Mouse (Mus musculus) adrenal gland, postnatal 10 days (tissue): ENCODE results near the gene Sema6c. TPM values are rescaled to one million over a fixed set of nuclear protein-coding genes. Genes with fewer than 3 reads are reported as not detected.
A peak's percentile ranks its signal among the peaks of the same experiment; 100 is the strongest.
"Not testable (repeated sequence)": the region's sequence is repeated elsewhere in the genome, so short reads cannot be mapped to it uniquely, and the experiment has no call there.

ENCODE experiments used
- DNase-seq: peaks from one replicate; pipeline ENCODE4 v3.0.0; 2021; ENCODE audit warnings: mixed read lengths
- long read RNA-seq, 2 experiments: library from polyadenylated mRNA; stranded (forward); transcript quantifications; one replicate each; pipeline ENCODE4 v2.0.0; 2021
- total RNA-seq, 2 experiments: library from RNA; stranded (reverse); gene quantifications; 2 replicates each; pipeline ENCODE4 v1.2.3; 2021

Sema6c gene
- 10 to 100 TPM in 1 of 2 experiments, 1 to 10 TPM in 1; 8.3 to 17.1 TPM for total RNA-seq
- long read RNA-seq, experiment 1, partial matches to known transcripts = 0 of 4 reads
- long read RNA-seq, experiment 1, other reads (novel, unspliced or antisense) = 4 of 4 reads
- long read RNA-seq, experiment 2, partial matches to known transcripts = 1 of 11 reads
- long read RNA-seq, experiment 2, other reads (novel, unspliced or antisense) = 9 of 11 reads

DNA sequence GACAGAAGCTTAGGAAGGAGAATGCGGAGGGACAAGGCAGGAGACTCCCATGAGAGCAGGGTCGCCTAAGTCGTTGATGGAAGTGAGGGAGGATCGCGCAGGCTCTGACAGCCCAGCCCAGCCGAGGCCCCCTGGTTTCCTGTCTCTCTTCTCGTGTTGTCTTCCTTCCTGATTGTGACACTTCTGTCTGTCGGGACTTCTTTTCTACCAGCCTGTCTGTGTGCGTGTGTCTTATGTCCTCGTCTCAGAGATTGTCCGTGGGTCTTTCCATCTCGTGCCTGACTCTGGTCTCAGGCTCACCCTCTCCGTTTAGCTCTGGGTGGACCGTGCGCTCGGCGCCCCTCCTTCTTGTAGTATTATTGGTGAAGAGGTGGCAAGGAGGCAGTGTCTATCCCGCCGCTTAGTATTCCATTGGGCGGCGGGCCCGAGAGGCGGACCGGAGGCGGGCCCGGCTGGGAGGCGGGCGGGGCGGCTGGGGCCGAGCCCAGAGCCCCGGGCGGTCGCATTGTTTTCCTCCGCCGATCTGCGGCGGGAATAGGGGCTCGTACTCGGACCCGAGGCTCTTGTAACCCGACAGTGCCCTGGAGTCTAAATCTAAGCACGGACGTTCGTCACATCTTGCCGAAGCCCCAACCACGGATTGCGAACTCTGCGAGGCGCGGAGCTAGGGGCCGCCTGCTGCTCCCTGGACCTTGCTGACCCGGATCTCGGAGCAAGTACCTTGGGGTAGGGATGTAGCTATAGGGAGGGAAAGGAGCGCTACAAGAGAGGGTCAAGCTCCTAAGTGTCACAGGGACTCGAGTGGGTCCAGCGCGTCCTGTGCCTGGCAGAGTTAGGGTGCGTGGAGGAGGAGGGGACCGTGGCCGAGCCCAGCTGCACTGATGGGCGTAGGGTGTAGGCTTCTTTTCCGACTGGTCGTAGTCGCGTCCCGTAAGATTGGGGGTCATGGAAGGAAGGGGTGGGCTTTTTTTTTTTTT is at the start of gene Sema6c:
Gene Sema6c (plus strand): TSS at position 471 of the 977 bp plus-strand sequence.
- peak; percentile 94 for DNase-seq

DNA sequence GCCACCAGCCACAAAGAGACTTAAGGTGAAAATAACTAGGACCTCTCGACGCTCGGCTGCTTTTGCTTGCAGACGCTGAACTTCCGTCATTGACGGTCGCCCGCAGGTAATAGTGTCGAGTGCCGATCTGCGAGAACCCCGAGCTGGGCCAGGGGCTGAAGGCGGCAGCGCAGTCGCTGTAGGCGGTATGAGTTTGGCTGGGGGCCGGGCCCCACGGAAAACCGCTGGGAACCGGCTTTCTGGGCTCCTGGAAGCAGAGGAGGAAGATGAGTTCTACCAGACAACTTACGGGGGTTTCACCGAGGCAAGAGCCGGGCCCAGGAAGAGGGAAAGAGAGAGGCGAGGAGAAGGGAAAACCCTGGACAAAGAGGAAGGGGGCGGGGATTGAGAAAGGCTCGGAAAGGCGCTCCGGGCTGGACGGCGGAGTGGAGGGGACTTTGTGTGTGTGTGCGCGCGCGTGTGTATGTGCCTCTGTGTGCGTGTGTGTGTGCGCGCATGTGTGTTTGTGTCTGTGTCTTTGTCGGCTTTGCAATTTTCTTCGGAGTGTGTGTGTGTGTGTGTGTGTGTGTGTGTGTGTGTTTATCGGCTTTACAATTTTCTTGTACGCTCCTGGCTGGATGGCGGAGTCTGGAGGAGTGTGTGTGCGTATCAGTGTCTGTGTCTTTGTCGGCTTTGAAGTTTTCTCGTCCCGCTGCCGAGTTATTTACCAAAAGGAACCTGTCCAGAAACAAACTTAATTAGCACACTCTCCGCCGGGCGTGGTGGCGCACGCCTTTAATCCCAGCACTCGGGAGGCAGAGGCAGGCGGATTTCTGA is 49.1 kb upstream of the Sema6c start, which contains the start of gene Vps72:
Gene Vps72 (plus strand): TSS at position 112 of the 816 bp plus-strand sequence.
- DNase-seq = peak; percentile 91

DNA sequence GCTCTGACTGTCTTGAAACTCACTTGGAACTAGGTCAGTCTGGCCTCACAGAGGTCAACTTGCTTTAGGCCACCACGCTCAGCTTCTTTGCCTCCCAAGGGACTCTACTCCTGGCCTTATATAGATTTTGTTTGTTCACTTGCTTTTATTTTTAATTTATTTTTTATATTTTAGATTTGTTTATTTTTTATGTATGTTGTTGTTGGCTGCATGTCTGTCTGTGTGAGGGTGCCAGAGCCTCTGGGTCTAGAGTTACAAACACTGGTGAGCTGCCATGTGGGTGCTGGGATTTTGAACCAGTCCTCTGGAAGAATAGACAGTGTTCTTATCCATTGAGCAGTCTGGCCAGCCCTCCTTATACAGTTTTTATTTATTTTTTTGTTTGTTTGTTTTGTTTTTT is 47.5 kb upstream of the Sema6c start:
- no peak for DNase-seq

DNA sequence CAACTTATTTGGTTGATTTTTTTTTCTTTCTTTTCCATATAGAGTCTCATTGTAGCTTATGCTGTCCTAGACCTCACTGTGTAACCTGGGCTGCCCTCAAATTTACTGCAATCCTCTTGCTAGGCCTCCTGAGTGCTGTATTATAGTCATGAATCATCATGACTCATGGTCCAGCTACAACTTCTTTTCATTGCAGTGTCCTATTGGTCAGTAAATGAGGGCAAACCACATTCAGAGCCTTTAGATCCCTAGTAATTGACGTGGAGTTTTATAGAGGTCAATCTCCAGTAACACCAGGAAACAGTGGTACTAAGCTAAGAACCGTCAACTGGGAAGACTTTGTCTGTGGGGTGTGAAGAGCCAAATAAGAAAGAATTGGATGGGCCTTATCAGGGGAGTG is 42.5 kb upstream of the Sema6c start:
- DNase-seq = no peak

DNA sequence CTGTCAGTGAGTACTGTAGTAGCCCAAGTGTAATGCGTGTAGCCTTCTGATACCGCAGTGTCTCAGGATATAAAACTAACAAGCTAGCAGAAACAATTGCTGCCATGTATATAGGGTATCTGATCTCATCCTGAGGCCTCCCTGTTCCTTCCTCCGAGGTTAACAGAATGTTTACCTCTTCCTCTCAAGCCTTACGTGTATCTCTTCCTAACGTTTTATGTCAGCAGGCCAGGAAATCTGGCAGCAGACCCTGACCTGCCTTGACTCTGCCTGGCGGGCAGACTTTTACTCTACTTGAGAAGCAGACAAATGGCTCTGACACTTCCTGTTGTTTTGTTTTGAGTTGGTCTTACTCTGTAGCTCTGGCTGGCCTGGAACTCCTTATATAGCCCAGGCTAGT is 38.7 kb upstream of the Sema6c start:
- DNase-seq = no peak

DNA sequence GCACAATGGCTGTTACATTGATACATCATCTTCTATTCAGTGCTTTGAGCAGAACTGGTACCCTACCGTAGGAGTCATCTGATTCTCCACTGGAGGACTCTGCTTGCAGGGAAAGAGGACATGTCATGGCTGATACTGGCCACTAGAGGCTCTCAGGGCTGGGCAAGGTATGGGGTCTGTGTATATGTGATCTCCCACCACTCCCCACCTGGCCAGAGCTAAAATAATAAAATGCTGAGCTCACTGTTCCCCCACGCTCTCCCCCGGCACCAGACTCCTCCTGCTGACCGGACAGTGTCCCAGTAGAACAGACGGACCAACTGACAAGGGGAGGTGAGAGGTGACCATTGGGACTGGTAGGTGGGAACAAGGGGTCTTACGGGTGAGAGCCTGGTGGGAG is 36.0 kb upstream of the Sema6c start, which contains the start of gene Tmod4:
Gene Tmod4 (plus strand): TSS at position 231 of the 400 bp plus-strand sequence.
- no peak for DNase-seq

DNA sequence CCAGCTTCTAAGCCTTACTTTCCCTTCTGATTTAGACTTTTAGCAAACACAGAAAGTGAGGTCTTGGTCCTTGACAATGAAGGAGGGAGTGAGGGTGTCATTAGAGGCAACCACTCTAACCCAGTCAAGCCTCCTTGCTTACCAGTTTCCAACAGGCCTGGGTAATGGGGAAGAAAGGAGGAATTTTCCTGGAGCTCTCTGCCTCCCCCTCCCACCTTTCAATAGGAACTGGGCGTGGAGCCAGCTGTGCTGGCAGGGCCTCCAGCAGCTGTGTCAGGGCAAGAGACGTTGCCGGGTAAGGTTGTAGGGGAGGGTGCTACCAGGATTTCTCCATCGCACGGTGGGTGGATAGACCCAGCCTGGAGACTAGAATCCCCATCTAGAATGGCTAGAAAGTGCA is 35.3 kb upstream of the Sema6c start:
- DNase-seq = peak; percentile 82

DNA sequence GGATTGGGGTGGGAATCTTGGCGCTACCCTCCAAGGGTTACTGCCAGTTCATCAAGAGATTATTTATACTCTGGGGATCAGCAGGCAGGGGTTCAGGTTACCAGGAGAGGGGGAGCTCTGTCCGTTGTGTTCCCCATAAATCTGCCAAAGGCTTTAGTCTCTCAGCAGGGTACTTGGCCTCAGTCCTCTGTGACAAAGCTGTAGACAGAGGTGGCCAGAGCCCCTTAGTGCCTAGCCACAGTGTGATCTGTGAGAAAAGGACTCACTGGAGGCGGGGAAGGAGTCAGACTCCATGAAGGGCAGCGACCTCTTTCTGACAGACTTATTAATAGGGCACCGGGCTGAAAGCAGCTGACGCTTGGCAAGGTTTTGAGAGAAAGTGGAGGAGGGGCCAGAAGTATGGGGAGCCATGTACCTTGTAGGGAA is 31.0 kb upstream of the Sema6c start:
- DNase-seq = no peak

DNA sequence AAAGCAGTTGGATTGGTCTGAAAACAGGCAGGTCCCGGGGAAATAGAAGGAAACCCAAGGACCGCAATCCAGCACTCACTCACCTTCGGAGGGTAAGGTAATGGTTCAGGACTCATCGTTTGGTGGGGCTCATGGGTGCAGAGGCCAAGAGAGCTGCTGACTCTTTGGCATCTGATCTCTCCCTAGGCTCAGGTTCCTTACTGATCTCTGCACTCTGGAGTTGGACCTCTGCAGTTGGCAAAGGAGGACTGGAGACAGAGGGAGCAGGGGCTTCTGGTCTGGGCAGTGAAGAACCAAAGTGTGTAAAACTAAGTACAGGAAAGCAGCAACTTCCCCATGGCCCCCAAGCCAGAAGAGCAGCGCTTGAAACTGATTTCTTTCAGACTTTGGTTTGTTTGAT is 30.2 kb upstream of the Sema6c start:
- no peak for DNase-seq

DNA sequence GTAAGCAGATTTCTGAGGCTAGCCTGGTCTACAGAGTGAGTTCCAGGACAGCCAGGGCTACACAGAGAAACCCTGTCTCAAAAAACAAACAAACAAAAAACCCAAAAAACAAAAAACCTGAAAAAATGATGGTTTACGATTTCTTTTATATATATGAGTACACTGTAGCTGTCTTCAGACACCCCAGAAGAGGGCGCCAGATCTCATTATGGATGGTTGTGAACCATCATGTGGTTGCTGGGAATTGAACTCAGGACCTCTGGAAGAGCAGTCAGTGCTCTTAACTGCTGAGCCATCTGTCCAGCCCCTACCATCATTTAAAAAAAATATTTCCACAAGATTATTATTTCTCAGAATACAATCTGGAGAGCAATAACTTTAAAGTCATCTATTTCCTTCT is 27.9 kb upstream of the Sema6c start:
- not testable (repeated sequence) for DNase-seq

DNA sequence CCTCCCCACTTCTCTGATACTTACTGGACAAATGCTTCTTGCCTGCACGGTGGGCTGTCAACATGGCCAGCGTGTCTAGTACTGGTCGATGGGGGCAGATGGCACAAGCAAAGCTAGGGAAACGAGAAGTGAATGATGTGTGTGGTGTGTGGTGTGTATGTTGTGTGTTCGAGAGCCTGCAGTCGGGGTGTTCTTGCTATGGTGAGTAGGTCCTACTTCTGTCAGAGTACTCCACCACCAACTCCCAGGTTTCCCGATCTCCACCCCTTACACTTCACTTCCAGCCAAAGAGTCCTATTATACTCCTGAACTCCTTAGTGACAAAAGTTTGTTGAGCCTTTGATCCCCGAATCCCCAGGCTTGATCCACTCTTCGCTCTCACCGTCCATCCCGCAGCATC is 27.1 kb upstream of the Sema6c start:
- no peak for DNase-seq

DNA sequence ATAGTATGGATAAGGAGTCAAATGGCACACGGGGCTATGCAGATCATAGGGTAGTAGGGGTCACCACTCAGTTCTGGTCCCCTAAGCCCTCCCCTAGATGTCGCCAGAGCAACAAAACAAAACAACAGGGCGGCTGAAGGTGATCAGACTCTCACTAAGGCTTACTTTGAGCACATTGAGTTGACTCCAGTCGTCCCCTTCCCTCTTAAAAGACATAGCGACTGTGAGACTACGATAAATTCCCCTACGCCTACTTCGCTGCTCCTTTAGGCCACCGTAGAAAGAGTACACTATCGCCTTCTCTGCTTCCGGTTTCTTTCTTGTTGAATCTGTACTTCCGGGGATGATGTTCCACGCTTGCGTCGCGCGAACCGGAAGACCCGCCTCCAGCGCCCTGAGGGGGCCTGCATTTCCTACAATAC is 26.6 kb upstream of the Sema6c start, which contains the start of the genes Scnm1 and Lysmd1:
Gene Scnm1 (minus strand): TSS at position 332 of the 422 bp plus-strand sequence.
Gene Lysmd1 (plus strand): TSS at position 409 of the 422 bp plus-strand sequence.
- DNase-seq = peak; percentile 91

DNA sequence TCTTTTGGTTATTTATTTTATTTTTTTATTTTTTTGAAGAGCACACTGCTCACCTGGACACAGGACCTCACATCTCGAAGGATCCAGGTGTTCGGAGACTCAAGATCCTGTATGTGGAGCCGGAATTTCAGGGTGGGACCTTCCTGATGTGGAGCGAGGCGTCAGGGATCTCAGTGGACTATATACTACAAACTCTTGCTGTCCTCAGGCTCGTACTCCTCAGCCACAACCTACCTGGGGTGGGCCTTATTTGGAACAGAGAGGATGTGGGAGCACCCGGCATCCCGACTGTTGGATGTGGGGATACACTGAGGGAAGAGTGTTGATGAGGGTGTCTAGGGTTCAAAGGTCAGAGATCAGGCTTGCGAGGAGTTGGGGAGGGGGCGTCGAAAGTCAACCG is 26.1 kb upstream of the Sema6c start:
- not testable (repeated sequence) for DNase-seq

DNA sequence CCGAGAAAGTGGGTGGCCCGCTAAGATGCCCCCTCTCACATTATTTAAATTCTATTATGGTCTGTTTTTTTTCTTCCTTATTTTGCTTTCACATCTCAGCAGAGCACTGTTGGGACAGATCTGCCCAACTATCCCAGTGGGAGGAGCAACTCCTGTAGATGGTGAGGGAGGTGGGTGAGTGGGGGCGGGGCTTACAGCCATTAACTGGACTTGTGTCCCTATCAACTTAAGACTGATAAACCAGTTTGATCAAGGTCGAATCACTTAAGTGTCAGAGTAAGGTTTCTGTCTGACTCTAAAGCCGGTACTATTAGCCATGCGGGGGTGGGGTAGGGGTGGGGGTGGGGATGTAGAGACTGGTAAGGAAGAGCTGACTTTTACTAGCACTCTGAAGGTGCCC is 25.2 kb upstream of the Sema6c start:
- peak; percentile 66 for DNase-seq

DNA sequence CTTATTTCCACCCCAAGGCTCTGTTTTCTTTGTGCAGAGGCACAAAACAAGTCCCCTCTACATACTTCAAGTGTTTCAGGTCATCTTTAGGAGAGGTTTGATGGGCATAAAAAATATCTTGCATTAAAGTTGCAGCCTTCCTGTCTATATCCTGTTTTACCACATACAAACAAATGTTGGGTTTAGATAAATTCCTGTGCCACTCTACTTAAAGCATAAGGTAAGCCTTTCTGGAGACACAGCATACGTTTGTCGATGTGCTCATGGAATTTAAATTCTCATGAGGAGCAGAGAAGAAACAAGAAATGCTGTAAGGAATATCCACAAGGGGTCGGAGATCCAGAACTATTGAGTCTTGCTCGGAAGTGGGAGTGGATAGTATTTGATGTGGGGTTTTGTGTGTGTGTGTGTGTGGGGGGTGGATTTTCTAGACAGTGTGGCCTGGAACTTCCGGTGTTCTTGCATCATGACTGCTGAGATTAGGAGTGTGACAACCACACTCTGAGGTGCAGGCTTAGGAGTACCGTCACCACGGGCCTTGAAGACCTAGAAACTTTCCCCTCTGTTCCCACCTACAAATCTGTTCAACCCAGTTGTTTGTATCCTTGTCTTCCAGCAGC is 24.7 kb upstream of the Sema6c start:
- DNase-seq = no peak

DNA sequence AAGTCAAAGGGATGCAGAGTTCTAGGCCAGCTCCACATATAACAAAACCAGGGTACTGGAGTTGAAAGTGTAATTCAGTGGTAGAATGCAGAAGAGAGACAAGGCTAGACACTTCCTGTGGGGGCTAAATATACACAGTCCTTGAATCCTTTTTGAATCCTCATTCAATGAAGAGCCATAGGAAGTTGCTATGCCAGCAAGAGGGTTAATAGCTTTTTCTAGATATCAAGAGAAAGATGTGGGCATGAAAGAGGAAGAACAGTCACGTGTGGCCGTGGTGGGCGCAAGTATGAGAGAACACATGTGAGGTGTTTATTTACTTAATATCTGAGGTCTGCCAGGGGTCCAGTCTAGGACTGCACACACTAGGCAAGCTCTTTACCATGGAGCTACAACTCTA is 23.9 kb upstream of the Sema6c start:
- no peak for DNase-seq

DNA sequence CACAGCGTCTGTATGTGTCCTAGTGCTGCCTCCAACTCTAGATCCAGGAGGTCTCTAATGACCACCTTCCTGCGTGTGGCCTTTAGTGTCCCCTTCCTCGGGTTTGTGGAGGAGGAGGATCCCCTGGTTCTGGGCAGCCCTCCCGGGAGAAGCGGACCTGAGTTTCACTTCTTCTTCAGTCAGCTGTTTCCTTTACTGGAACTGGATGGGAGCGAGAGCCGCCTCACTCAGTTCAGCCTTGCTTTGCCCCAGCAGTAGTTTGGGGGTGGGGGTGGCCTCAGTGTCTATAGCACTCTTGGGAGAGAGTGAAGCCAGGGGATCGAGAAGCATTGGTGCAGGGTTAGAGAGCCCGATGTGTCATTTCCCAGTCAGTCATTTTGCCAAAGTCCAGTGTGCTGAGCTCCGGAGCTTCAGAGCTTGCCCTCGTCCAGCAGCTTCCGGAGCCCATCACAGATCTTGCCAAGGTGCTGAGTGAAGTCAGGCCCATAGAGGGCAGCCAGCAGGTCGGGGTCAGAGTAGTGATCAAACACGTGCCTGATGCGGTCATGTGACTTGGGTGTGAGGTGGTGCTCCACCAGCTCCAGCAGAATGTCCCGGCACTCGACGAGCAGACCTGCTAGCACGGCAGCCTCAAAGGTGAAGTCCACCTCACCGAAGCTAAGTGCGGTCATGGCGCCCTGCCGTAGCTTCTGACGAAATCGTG is 20.5 kb upstream of the Sema6c start:
- DNase-seq = no peak

DNA sequence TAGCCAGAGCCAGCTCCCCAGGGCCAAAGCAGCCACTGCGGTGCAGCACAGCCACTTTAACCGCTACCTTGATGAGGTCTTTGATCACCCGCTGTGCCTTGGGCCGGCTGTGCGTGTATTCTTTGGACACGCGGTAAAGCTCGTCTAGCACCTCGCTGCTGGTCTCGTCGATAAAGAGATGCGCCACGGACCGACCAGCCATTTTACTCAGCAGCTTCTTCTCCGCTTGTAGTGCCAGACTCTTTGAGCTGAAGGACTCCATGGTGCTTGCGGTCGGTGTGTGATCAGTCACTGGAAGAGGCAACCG is 20.0 kb upstream of the Sema6c start:
- no peak for DNase-seq

DNA sequence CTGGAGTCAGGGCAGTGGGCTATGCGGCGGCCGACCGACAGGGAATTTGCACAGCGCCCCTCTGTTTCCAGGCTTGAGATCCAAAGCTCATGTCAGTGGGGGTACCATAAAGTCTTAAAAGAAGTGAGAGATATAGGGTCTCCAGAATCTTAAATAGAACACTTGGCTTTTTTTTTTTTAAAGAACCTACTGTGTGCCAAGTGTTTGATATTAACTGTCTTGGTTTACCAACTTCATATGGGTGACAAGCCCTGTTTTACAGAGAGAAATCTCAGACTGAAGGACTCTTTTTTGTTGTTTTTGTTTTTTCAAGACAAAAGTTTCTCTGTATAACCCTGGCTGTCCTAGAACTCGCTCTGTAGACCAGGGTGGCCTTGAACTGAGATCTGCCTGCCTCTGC is 19.5 kb upstream of the Sema6c start:
- no peak for DNase-seq

DNA sequence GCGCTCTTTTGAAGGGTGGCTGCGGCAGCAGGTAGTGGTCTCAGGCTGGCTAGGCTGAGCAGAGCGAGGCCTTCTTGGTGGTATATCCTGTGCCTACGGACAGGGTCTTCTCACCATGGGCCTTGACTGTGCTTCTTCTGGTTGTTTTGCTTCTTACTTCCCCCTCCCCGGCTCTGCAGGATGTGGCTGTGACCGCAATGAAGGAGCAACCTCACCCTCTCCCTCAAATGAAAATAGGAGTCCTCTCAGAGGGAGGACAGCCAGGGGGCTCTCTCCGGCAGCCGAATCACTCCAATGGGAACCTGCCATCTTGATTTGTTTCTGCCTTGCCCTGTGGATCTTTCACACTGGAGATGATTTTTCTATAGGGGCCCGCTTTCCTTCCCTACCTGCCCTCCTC is 18.8 kb upstream of the Sema6c start:
- no peak for DNase-seq

DNA sequence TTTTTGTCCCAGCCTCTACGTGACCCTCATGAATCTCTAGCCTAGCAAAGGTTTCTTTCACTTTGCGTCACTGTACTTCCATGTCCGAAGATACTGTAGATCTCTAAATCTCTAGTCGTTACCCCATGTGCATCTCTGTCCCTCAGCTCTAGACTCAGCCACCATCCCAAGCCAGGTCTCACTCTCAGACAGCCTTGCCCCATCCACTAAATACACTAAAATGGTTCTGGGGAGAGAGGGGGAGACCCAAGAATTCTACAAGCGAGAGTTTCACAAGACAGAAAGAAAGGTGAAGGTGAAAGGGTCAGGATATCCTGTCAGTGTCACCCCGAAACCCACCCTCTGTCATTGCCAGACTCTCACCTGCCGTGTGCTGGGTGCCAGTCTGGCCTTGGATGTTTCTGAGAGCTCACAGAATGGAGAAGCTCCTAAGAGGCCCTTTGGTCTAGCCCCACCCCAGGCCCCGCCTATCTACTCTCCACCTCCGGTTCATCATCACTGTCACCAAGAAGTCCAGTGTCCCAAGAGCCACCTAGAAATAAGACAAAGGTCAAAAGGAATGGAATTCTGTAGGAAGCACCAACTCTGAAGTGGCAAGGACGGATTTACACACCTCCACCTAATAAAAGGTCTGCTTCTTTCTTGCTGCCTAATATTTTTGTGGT is 18.2 kb upstream of the Sema6c start, which contains the start of gene Tnfaip8l2:
Gene Tnfaip8l2 (minus strand): TSS at position 409 of the 665 bp plus-strand sequence.
- DNase-seq = no peak
